Mouse (Mus musculus): ENCODE measurements at regions not wholly inside any gene's neighbourhood (a gene's known extent, or its start where the extent isn't known, plus 50 kb on each side); places are given as distances from the start of the nearest gene placed in this dataset.

- Histone ChIP-seq H3K9ac (ENCODE audit: low read length) (no peak overlapping the region), H3K9me3 (ENCODE audit: control insufficient read depth, low read length) (no peaks in the 10 kb centered on the region), H3K36me3 (ENCODE audit: control insufficient read depth, insufficient read depth, low read length) (no peaks in the 10 kb centered on the region), H3K4me3 (ENCODE audit: control insufficient read depth in 1 of 2, insufficient read depth in 1 of 2, low read depth in 1 of 2, low read length in 2 of 2) (no peak overlapping the region), H3K4me1 (ENCODE audit: control insufficient read depth in 2 of 2, insufficient read depth in 2 of 2, low read length in 2 of 2) (no peaks in the 10 kb centered on the region), H3K27me3 (ENCODE audit: control insufficient read depth, insufficient read depth, low read length) (no peaks in the 10 kb centered on the region), H3K27ac (replicated peaks in 1 of 2; ENCODE audit: control insufficient read depth in 1 of 2, insufficient read depth in 1 of 2, low read depth in 2 of 2, low read length in 2 of 2) (no peak overlapping the region), H3K4me2 (ENCODE audit: low read length) (no peak overlapping the region)
- 17% methylated on average over 2 of the region's 2 CpGs for WGBS
- no peak for ATAC-seq (ENCODE audit: insufficient number of reproducible peaks, insufficient read depth, low FRiP score, low read depth)
These were observed 101.7 kb upstream of the Kiz start for GRCm38 (mm10) chr2:146753988-146754387.

DNA sequence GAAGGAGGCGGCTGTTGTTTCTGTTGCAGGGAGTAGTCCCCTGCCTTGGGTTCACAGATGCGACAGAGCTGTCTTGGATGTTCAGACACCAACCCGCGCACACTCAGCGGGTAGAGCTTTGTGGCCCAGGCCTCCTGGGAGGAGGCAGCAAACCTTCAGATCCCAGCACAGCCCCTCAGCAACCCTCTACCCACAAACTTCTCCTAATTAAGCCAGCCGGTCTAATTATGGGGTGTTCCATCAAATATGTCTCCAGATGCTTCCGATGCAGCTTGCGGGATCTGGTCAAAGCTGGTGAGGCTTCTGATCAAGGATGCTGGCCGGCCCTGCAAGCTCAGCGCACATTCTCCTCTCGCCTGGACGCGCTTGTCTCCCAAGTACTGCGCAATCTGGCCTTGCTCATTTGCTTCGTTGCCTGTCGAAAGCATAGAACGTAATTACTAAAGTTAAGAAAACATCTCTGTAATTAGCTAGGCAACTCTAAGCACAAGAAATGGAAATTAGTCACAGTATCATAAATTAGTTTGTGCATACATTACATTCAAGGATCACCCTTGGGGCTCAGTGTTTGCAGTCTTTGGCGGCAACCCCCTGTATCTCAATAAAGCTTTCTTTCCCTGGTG lies 92.0 kb upstream of the Kiz start:
- no peaks in the 10 kb centered on the region for H3K9me3 ChIP-seq (ENCODE audit: control insufficient read depth, low read length)
- 57% methylated on average over 18 of the region's 18 CpGs for WGBS
- no peak for ATAC-seq (ENCODE audit: insufficient number of reproducible peaks, insufficient read depth, low FRiP score, low read depth)

DNA sequence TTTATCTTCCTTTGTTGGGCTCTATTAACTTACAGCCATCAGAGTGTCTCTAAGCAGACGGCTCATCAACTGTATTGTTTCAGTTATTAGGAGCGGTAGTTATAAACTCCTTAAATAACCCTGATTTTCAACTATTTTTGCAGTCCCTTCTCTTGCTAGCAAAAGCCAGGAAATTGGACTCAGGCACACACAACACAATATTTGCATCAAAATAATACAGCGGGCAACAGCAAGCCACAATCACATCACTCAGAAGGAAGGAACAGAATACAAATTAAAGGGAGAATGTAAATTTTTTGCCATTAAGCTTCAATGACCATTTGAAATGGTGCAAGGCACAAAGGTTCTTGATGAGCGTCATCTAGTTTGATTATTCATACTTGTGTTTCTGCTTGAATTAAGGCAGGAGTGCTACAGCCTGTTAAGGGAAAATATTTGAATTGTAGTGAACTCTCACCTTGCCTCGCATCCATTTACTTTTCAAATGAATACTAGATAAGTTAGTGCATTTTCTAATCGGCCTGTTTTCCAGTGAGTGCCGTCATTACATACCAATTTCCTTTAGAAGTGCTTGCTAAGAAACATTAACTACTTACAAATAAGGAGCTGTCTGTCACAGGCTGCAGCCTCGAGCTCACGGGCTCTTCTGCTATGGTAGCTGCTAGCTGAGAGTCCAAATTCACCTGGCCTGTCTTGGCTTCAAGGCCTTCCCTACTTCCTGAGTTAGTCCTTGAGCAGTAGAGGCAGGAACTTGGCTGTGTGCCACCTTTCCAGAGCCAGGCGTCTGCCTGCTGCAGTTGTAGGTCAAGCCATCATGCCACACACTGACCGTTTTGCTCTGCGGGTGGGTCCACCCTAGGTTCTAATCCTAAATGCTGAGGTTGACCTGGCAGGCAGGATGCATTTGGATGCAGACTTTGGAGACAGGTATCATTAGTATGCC lies 91.1 kb upstream of the Kiz start:
- no peak overlapping the region for H3K4me2 ChIP-seq (ENCODE audit: low read length)
- no peaks in the 10 kb centered on the region for H3K27me3 ChIP-seq (ENCODE audit: control insufficient read depth, insufficient read depth, low read length)
- H3K27ac ChIP-seq (replicated peaks in 1 of 2; ENCODE audit: control insufficient read depth in 1 of 2, insufficient read depth in 1 of 2, low read depth in 2 of 2, low read length in 2 of 2), result no peak overlapping the region
- ATAC-seq (ENCODE audit: insufficient number of reproducible peaks, insufficient read depth, low FRiP score, low read depth), result no peak
- no peak overlapping the region for H3K4me3 ChIP-seq (ENCODE audit: control insufficient read depth in 1 of 2, insufficient read depth in 1 of 2, low read depth in 1 of 2, low read length in 2 of 2)
- 64% methylated on average over 12 of the region's 12 CpGs for WGBS
- H3K36me3 ChIP-seq (ENCODE audit: control insufficient read depth, insufficient read depth, low read length), result no peaks in the 10 kb centered on the region
- H3K4me1 ChIP-seq (ENCODE audit: control insufficient read depth in 2 of 2, insufficient read depth in 2 of 2, low read length in 2 of 2), result no peaks in the 10 kb centered on the region
- H3K9ac ChIP-seq (ENCODE audit: low read length), result no peak overlapping the region
- H3K9me3 ChIP-seq (ENCODE audit: control insufficient read depth, low read length), result no peaks in the 10 kb centered on the region

More for the DNA sequence above, 92.0 kb upstream of the Kiz start:
- no peak overlapping the region for H3K27ac ChIP-seq (replicated peaks in 1 of 2; ENCODE audit: control insufficient read depth in 1 of 2, insufficient read depth in 1 of 2, low read depth in 2 of 2, low read length in 2 of 2)
- no peaks in the 10 kb centered on the region for H3K27me3 ChIP-seq (ENCODE audit: control insufficient read depth, insufficient read depth, low read length)
- H3K4me1 ChIP-seq (ENCODE audit: control insufficient read depth in 2 of 2, insufficient read depth in 2 of 2, low read length in 2 of 2), result no peaks in the 10 kb centered on the region
- no peak overlapping the region for H3K4me2 ChIP-seq (ENCODE audit: low read length)
- no peaks in the 10 kb centered on the region for H3K36me3 ChIP-seq (ENCODE audit: control insufficient read depth, insufficient read depth, low read length)
- no peak overlapping the region for H3K9ac ChIP-seq (ENCODE audit: low read length)
- H3K4me3 ChIP-seq (ENCODE audit: control insufficient read depth in 1 of 2, insufficient read depth in 1 of 2, low read depth in 1 of 2, low read length in 2 of 2), result no peak overlapping the region

- 36% methylated on average over 2 of the region's 2 CpGs for WGBS
- no peak overlapping the region for H3K9ac ChIP-seq (ENCODE audit: low read length)
- H3K27me3 ChIP-seq (ENCODE audit: control insufficient read depth, insufficient read depth, low read length), result no peaks in the 10 kb centered on the region
- H3K4me2 ChIP-seq (ENCODE audit: low read length), result no peak overlapping the region
- H3K9me3 ChIP-seq (ENCODE audit: control insufficient read depth, low read length), result no peaks in the 10 kb centered on the region
- H3K4me3 ChIP-seq (ENCODE audit: control insufficient read depth in 1 of 2, insufficient read depth in 1 of 2, low read depth in 1 of 2, low read length in 2 of 2), result no peak overlapping the region
- H3K27ac ChIP-seq (replicated peaks in 1 of 2; ENCODE audit: control insufficient read depth in 1 of 2, insufficient read depth in 1 of 2, low read depth in 2 of 2, low read length in 2 of 2), result no peak overlapping the region
- no peak for ATAC-seq (ENCODE audit: insufficient number of reproducible peaks, insufficient read depth, low FRiP score, low read depth)
- H3K36me3 ChIP-seq (ENCODE audit: control insufficient read depth, insufficient read depth, low read length), result no peaks in the 10 kb centered on the region
- 0 out of 4 replicates have a peak, but pooled peaks cover 0 to 4% of the 10 kb centered on the region in 2 experiments for H3K4me1 ChIP-seq (ENCODE audit: control insufficient read depth in 2 of 2, insufficient read depth in 2 of 2, low read length in 2 of 2)
These were observed 80.8 kb upstream of the Kiz start for GRCm38 (mm10) chr2:146774876-146775275.

- 15% methylated on average over 11 of the region's 11 CpGs for WGBS
- Histone ChIP-seq H3K4me2 (ENCODE audit: low read length) (0 out of 2 replicates have a peak overlapping the region, but pooled peaks have one; percentile 17), H3K36me3 (ENCODE audit: control insufficient read depth, insufficient read depth, low read length) (no peaks in the 10 kb centered on the region), H3K9me3 (ENCODE audit: control insufficient read depth, low read length) (no peaks in the 10 kb centered on the region), H3K27ac (replicated peaks in 1 of 2; ENCODE audit: control insufficient read depth in 1 of 2, insufficient read depth in 1 of 2, low read depth in 2 of 2, low read length in 2 of 2) (no peak overlapping the region), H3K27me3 (ENCODE audit: control insufficient read depth, insufficient read depth, low read length) (no peaks in the 10 kb centered on the region), H3K9ac (ENCODE audit: low read length) (no peak overlapping the region), H3K4me3 (ENCODE audit: control insufficient read depth in 1 of 2, insufficient read depth in 1 of 2, low read depth in 1 of 2, low read length in 2 of 2) (no peak overlapping the region), H3K4me1 (ENCODE audit: control insufficient read depth in 2 of 2, insufficient read depth in 2 of 2, low read length in 2 of 2) (no peaks in the 10 kb centered on the region; a peak in 1 of 4 replicates)
- ATAC-seq (ENCODE audit: insufficient number of reproducible peaks, insufficient read depth, low FRiP score, low read depth), result no peak
These were observed 68.4 kb upstream of the Kiz start for GRCm38 (mm10) chr2:146787132-146787810.

GRCm38 (mm10) chr2:146787811-146788455 lies 67.7 kb upstream of the Kiz start:
- no peaks in the 10 kb centered on the region; a peak in 1 of 4 replicates for H3K4me1 ChIP-seq (ENCODE audit: control insufficient read depth in 2 of 2, insufficient read depth in 2 of 2, low read length in 2 of 2)
- H3K27ac ChIP-seq (replicated peaks in 1 of 2; ENCODE audit: control insufficient read depth in 1 of 2, insufficient read depth in 1 of 2, low read depth in 2 of 2, low read length in 2 of 2), result no peak overlapping the region
- no peak overlapping the region for H3K4me2 ChIP-seq (ENCODE audit: low read length)
- no peaks in the 10 kb centered on the region for H3K27me3 ChIP-seq (ENCODE audit: control insufficient read depth, insufficient read depth, low read length)
- no peak for ATAC-seq (ENCODE audit: insufficient number of reproducible peaks, insufficient read depth, low FRiP score, low read depth)
- 67% methylated on average over 5 of the region's 5 CpGs for WGBS
- H3K36me3 ChIP-seq (ENCODE audit: control insufficient read depth, insufficient read depth, low read length), result no peaks in the 10 kb centered on the region
- no peak overlapping the region for H3K4me3 ChIP-seq (ENCODE audit: control insufficient read depth in 1 of 2, insufficient read depth in 1 of 2, low read depth in 1 of 2, low read length in 2 of 2)
- H3K9me3 ChIP-seq (ENCODE audit: control insufficient read depth, low read length), result no peaks in the 10 kb centered on the region
- no peak overlapping the region for H3K9ac ChIP-seq (ENCODE audit: low read length)

DNA sequence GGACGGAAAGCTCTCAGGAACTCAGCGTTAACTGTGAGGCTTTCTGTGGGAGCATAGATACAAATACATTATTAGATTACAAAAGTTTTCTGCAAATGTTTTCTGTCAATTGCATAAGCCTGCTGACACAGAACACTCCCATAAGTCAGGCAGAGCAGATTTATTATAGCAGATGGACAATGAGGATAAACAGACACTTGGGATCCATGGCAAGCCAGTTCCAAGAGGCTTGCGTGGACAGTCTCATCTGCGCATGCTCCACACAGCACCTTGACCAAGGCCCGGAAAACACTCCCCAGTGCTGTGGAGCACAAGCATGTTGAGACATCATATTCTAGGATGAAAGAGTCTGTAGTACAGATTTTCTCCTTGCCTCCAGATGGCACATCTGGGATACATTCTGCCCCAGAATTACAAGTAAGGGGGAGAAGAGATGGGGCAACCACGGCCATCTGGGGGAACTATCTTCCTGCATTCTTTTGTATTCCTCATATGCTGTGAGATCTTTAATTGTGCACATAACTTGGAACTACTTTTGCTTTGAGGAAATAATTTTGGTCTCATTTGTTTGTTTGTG lies 62.7 kb upstream of the Kiz start:
- no peak overlapping the region for H3K4me3 ChIP-seq (ENCODE audit: control insufficient read depth in 1 of 2, insufficient read depth in 1 of 2, low read depth in 1 of 2, low read length in 2 of 2)
- H3K9ac ChIP-seq (ENCODE audit: low read length), result no peak overlapping the region
- no peaks in the 10 kb centered on the region for H3K4me1 ChIP-seq (ENCODE audit: control insufficient read depth in 2 of 2, insufficient read depth in 2 of 2, low read length in 2 of 2)
- WGBS, result 81% methylated on average over 6 of the region's 6 CpGs
- H3K9me3 ChIP-seq (ENCODE audit: control insufficient read depth, low read length), result no peaks in the 10 kb centered on the region
- no peaks in the 10 kb centered on the region for H3K27me3 ChIP-seq (ENCODE audit: control insufficient read depth, insufficient read depth, low read length)
- no peaks in the 10 kb centered on the region for H3K36me3 ChIP-seq (ENCODE audit: control insufficient read depth, insufficient read depth, low read length)
- H3K27ac ChIP-seq (replicated peaks in 1 of 2; ENCODE audit: control insufficient read depth in 1 of 2, insufficient read depth in 1 of 2, low read depth in 2 of 2, low read length in 2 of 2), result no peak overlapping the region
- H3K4me2 ChIP-seq (ENCODE audit: low read length), result no peak overlapping the region
- no peak for ATAC-seq (ENCODE audit: insufficient number of reproducible peaks, insufficient read depth, low FRiP score, low read depth)

Measured in heart, embryonic 14.5 days (tissue).